In the genomic region with DNA sequence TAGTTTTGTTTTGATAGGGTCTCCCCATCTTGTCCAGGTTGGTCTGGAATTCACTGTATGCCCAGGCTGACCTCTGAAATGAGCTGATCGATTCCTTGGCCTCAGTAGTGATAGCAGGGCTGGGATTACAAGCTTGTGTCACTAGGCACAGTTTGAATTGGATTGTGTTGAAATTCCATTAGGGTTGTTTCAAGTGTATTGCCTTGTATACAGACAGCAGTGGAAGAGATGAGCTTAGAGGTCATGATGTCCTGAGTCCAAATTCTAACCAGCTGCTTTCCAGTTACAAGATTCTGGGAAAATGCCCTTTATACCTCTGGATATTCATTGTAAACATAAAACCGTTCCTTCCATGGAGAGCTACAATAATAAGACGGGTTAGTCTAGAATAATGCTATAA, we compare ENCODE assay signal across 7 mouse cellular contexts. TPM values are rescaled to one million over a fixed set of nuclear protein-coding genes. Genes with fewer than 3 reads are reported as not detected.
DNase-seq lines count a peak whose midpoint lies in the region; ATAC-seq and TF ChIP-seq lines count a peak whose summit lies in the region.

No protein-coding gene starts in this region.

- no peaks in the 10 kb centered on the region for H3K9me3 ChIP-seq in lung, postnatal 0 days (ENCODE audit: low read length)
- H3K9me3 ChIP-seq in forebrain, embryonic 13.5 days (replicated peaks) = no peaks in the 10 kb centered on the region
- H3K9me3 ChIP-seq in limb, embryonic 14.5 days (ENCODE audit: control insufficient read depth, low read length) = no peaks in the 10 kb centered on the region
- H3K9me3 ChIP-seq in stomach, embryonic 15.5 days = no peaks in the 10 kb centered on the region

- ATAC-seq in lung, postnatal 0 days = no peak
- no peak for ATAC-seq in forebrain, embryonic 13.5 days
- no peak for ATAC-seq in limb, embryonic 14.5 days (ENCODE audit: low FRiP score, low read depth)
- no peak for ATAC-seq in stomach, embryonic 15.5 days (ENCODE audit: insufficient read depth, low FRiP score, low read depth)

- no peaks in the 10 kb centered on the region for H3K27me3 ChIP-seq in lung, postnatal 0 days (replicated peaks; ENCODE audit: insufficient read depth, low read length)
- no peaks in the 10 kb centered on the region for H3K27me3 ChIP-seq in forebrain, embryonic 13.5 days
- H3K27me3 ChIP-seq in limb, embryonic 14.5 days (ENCODE audit: control insufficient read depth, insufficient read depth, low read length) = no peaks in the 10 kb centered on the region
- no peaks in the 10 kb centered on the region for H3K27me3 ChIP-seq in stomach, embryonic 15.5 days (replicated peaks)

- TF ChIP-seq EP300 in lung, postnatal 0 days (IDR thresholded peaks at IDR 0.05) = no peak

- TF ChIP-seq CTCF in lung, postnatal 0 days (IDR thresholded peaks at IDR 0.05) = no peak

- peak overlapping the region; percentile 92 for H3K4me2 ChIP-seq in lung, postnatal 0 days (replicated peaks; ENCODE audit: low read depth, low read length)
- peak overlapping the region; percentile 76 for H3K4me2 ChIP-seq in forebrain, embryonic 13.5 days
- H3K4me2 ChIP-seq in limb, embryonic 14.5 days (replicated peaks; ENCODE audit: low read depth, low read length, severe bottlenecking) = peak overlapping the region; percentile 76
- peak overlapping the region; percentile 72 for H3K4me2 ChIP-seq in stomach, embryonic 15.5 days

- no peak for TF ChIP-seq POLR2A in limb, embryonic 14.5 days (IDR thresholded peaks at IDR 0.05; ENCODE audit: borderline replicate concordance, extremely low read depth, insufficient read depth, insufficient read length)

- no peaks in the 10 kb centered on the region for H3K36me3 ChIP-seq in lung, postnatal 0 days (ENCODE audit: insufficient read depth, low read length)
- H3K36me3 ChIP-seq in forebrain, embryonic 13.5 days (ENCODE audit: poor library complexity, severe bottlenecking) = peaks cover 4% of the 10 kb centered on the region
- peaks cover 2% of the 10 kb centered on the region; the same call in 1 of the 2 replicates for H3K36me3 ChIP-seq in limb, embryonic 14.5 days (ENCODE audit: control insufficient read depth, insufficient read depth, low read length)
- peaks cover 3% of the 10 kb centered on the region; the same call in 1 of the 2 replicates for H3K36me3 ChIP-seq in stomach, embryonic 15.5 days

- H3K4me1 ChIP-seq in lung, postnatal 0 days (ENCODE audit: insufficient read depth, low read depth, low read length) = peaks cover 4% of the 10 kb centered on the region; the same call in 1 of the 2 replicates
- H3K4me1 ChIP-seq in forebrain, embryonic 13.5 days = peaks cover 29% of the 10 kb centered on the region
- peaks cover 20% of the 10 kb centered on the region for H3K4me1 ChIP-seq in limb, embryonic 14.5 days (ENCODE audit: control insufficient read depth, insufficient read depth, low read length)
- peaks cover 22% of the 10 kb centered on the region for H3K4me1 ChIP-seq in stomach, embryonic 15.5 days

- 10% methylated on average over 3 of the region's 3 CpGs for WGBS in lung, postnatal 0 days
- 21% methylated on average over 3 of the region's 3 CpGs for WGBS in forebrain, embryonic 13.5 days
- WGBS in limb, embryonic 14.5 days = 21% methylated on average over 3 of the region's 3 CpGs
- 11% methylated on average over 3 of the region's 3 CpGs for WGBS in stomach, embryonic 15.5 days

- peak overlapping the region; percentile 55 for H3K9ac ChIP-seq in lung, postnatal 0 days (replicated peaks; ENCODE audit: low read depth)
- H3K9ac ChIP-seq in forebrain, embryonic 13.5 days = peak overlapping the region; percentile 88
- H3K9ac ChIP-seq in limb, embryonic 14.5 days (ENCODE audit: low read depth, low read length, severe bottlenecking) = peak overlapping the region; percentile 82
- H3K9ac ChIP-seq in stomach, embryonic 15.5 days = peak overlapping the region; percentile 49; the same call in 1 of the 2 replicates

- H3K4me3 ChIP-seq in lung, postnatal 0 days (ENCODE audit: low read depth, low read length) = peak overlapping the region; percentile 71
- peak overlapping the region; percentile 71 for H3K4me3 ChIP-seq in forebrain, embryonic 13.5 days
- peak overlapping the region; percentile 65 for H3K4me3 ChIP-seq in limb, embryonic 14.5 days (replicated peaks; ENCODE audit: low read length)
- H3K4me3 ChIP-seq in stomach, embryonic 15.5 days (replicated peaks) = peak overlapping the region; percentile 77

- H3K27ac ChIP-seq in lung, postnatal 0 days (ENCODE audit: low read length) = peak overlapping the region; percentile 54; the same call in 1 of the 2 replicates
- peak overlapping the region; percentile 77 for H3K27ac ChIP-seq in forebrain, embryonic 13.5 days
- H3K27ac ChIP-seq in limb, embryonic 14.5 days (replicated peaks; ENCODE audit: low read depth, low read length) = peak overlapping the region; percentile 75; the same call in 1 of the 2 replicates
- peak overlapping the region; percentile 83; the same call in 1 of the 2 replicates for H3K27ac ChIP-seq in stomach, embryonic 15.5 days

- DNase-seq in lung, postnatal 0 days (ENCODE audit: low spot score) = no peak
- no peak for DNase-seq in lung, postnatal 10 days
- no peak for DNase-seq in limb, embryonic 14.5 days (ENCODE audit: low spot score)
- DNase-seq in adrenal gland, postnatal 36 days = no peak
- DNase-seq in frontal cortex, adult 2 months (ENCODE audit: extremely low spot score in 1 of 2, low spot score in 1 of 2) = no peak

RNA-seq across cellular contexts. Expression of gene Ahcy, which starts 0.9 kb away (rescaled TPM):
- 13.3 and 14.4 TPM in 2 replicates for polyA plus RNA-seq in lung, postnatal 0 days (2015; fragmentation: Nextera tagmentation; extraction: Ambion mirVana)
- polyA plus RNA-seq in forebrain, embryonic 13.5 days (2015; fragmentation: Nextera tagmentation; extraction: Ambion mirVana) = 53.9 and 57.0 TPM in 2 replicates
- 123 and 133 TPM in 2 replicates for polyA plus RNA-seq in limb, embryonic 14.5 days (2012; rRNA removed)
- 70.5 and 72.7 TPM in 2 replicates for polyA plus RNA-seq in limb, embryonic 14.5 days (2014; fragmentation: Nextera tagmentation; extraction: Ambion mirVana)
- 63.5 and 72.9 TPM in 2 replicates for polyA plus RNA-seq in stomach, embryonic 15.5 days (2015; fragmentation: Nextera tagmentation; extraction: Ambion mirVana)
- total RNA-seq in adrenal gland, postnatal 36 days (2021) = 10 to 100 TPM; 36.5 to 37.1 TPM
- polyA plus RNA-seq in frontal cortex, adult 2 months (2012; rRNA removed) = 32.3 and 34.4 TPM in 2 replicates

RNA-seq across cellular contexts. Expression of gene Gm14226, which starts 55.3 kb away (rescaled TPM):
- 0.12 TPM in 2 replicates for polyA plus RNA-seq in lung, postnatal 0 days (2015; fragmentation: Nextera tagmentation; extraction: Ambion mirVana)
- 0.06 and 0.14 TPM in 2 replicates for polyA plus RNA-seq in forebrain, embryonic 13.5 days (2015; fragmentation: Nextera tagmentation; extraction: Ambion mirVana)
- polyA plus RNA-seq in limb, embryonic 14.5 days (2012; rRNA removed) = 17.4 and 17.7 TPM in 2 replicates
- 5.7 and 6.3 TPM in 2 replicates for polyA plus RNA-seq in limb, embryonic 14.5 days (2014; fragmentation: Nextera tagmentation; extraction: Ambion mirVana)
- polyA plus RNA-seq in stomach, embryonic 15.5 days (2015; fragmentation: Nextera tagmentation; extraction: Ambion mirVana) = 2.6 and 3.1 TPM in 2 replicates
- 1 to 10 TPM; 7.2 to 9.1 TPM for total RNA-seq in adrenal gland, postnatal 36 days (2021)
- 0.06 TPM in 2 replicates for polyA plus RNA-seq in frontal cortex, adult 2 months (2012; rRNA removed)

RNA-seq across cellular contexts. Expression of gene Itch, which starts 60.0 kb away (rescaled TPM):
- 24.9 and 30.3 TPM in 2 replicates for polyA plus RNA-seq in lung, postnatal 0 days (2015; fragmentation: Nextera tagmentation; extraction: Ambion mirVana)
- 53.2 and 56.8 TPM in 2 replicates for polyA plus RNA-seq in forebrain, embryonic 13.5 days (2015; fragmentation: Nextera tagmentation; extraction: Ambion mirVana)
- 30.2 and 31.1 TPM in 2 replicates for polyA plus RNA-seq in limb, embryonic 14.5 days (2012; rRNA removed)
- polyA plus RNA-seq in limb, embryonic 14.5 days (2014; fragmentation: Nextera tagmentation; extraction: Ambion mirVana) = 49.8 and 54.6 TPM in 2 replicates
- polyA plus RNA-seq in stomach, embryonic 15.5 days (2015; fragmentation: Nextera tagmentation; extraction: Ambion mirVana) = 49.4 and 51.0 TPM in 2 replicates
- 10 to 100 TPM; 47.1 to 51.2 TPM for total RNA-seq in adrenal gland, postnatal 36 days (2021)
- polyA plus RNA-seq in frontal cortex, adult 2 months (2012; rRNA removed) = 22.7 and 24.5 TPM in 2 replicates
